Mouse (Mus musculus) effector memory CD4-positive, alpha-beta T cell, adult 7 months (primary cell): Measurements from ENCODE around the gene Adgrv1. TPM values are rescaled to one million over a fixed set of nuclear protein-coding genes. Genes with fewer than 3 reads are reported as not detected.

Experiments used
- polyA plus RNA-seq: library from polyadenylated mRNA; unstranded; fragments of 100-300 nt; shearing (Covaris generic); gene quantifications from one replicate; pipeline ENCODE4 v1.2.1, GENCODE M21; 2017

Gene Adgrv1
- polyA plus RNA-seq: 2.9 TPM

DNA sequence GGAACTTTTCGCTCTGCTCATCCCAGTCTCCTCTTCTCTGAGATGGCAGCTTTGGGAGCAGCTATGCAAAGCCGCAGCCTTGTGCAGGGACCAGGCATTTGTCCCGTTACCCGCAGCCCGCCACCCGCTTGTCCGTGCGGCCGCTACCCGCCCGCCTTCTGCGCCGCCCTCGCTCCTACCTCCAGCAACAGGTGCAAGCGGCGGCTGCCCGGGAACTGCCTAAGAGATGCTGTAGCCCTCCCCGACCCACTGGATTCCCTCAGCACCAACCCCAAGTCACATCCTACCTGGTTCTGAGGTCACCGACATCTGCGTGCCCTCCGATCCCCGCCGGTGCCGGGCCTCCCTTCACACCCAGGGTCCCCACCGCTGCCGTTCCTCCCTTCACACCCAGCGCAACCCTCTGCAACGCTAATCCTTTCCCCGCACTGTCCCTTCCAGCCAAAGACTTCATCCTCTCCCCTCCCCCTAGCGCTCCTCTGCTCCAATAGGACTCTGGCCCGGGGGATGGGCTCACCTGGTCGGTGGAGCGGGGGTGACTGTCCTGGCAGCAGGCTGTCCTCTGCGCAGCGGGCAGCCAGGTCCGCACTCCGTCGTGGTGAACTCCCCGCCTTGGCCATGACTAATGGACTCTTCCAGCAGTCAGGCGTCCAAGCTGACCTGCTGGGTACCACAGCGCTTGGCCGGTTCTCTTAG, at the start of gene Adgrv1:
Adgrv1 (minus strand) TSS at position 435 of the 696 bp plus-strand sequence.

DNA sequence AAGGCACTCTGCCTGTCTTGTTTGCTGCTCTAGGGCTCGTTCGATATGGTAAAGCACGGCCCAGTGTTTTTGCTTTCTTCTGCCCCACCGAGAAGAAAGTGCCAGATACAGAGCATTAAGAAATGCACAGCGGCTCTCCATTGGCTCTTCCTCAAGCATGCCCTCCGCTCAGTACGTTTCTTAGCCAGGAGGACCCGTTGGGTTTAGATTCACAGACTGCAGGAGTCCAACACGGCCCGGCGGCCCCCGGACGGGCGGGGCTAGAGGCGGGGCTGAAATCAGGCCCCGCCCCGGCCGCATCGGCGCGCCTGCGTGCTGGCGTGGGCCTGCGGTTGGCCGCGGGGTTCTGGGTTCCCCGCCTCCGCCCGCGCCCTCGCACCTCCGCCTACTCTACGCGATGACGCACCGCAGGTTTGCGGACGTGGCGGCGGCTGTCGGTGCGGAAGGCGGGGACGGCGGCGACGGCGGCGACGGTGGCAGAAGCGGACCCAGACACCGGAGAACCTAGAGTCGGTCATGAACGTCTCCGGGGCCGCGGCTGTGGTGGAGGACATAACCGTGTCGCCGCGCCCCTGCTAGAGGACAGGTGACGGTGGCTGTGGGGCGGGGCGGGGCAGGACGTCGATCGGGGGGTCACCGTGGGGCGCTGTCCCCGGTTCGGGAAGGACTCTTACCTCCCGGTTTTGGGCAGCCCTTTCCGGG, 24.5 kb upstream of the Adgrv1 start, which contains the start of gene Lysmd3:
Lysmd3 (plus strand) TSS at position 313 of the 702 bp plus-strand sequence.

Other genes with a start within 250 kb of the Adgrv1 start
- 43.9 TPM for gene Lysmd3, start 24.5 kb upstream of the Adgrv1 start, polyA plus RNA-seq
- gene Polr3g, start 77.9 kb upstream of the Adgrv1 start, polyA plus RNA-seq: 12.6 TPM
- gene Mblac2, start 78.2 kb upstream of the Adgrv1 start, polyA plus RNA-seq: 6.1 TPM
- 146 TPM for gene Cetn3, start 149.9 kb upstream of the Adgrv1 start, polyA plus RNA-seq